Mouse (Mus musculus) liver, postnatal 0 days (tissue): Measurements from ENCODE around the gene Ankrd61. TPM values are rescaled to one million over a fixed set of nuclear protein-coding genes. Genes with fewer than 3 reads are reported as not detected.

ENCODE experiments used
- ATAC-seq: fragments of 200-750 bp; cut with Nextera tagmentation; 2 replicates; pipeline ENCODE4 v1.8.0; 2017; ENCODE audit warnings: mild to moderate bottlenecking, moderate library complexity
- DNase-seq: peaks from one replicate; pipeline ENCODE4 v3.0.0-alpha.2; 2016
- H3K27ac ChIP-seq: fragments of 300-500 bp; sonication (generic); 2 replicates; pipeline ENCODE4 v1.5.1; 2014; ENCODE audit warnings: antibody characterized with exemption, moderate library complexity, mild to moderate bottlenecking, low read depth
- H3K27me3 ChIP-seq: fragments of 300-500 bp; sonication (generic); 2 replicates; pipeline ENCODE4 v1.6.1; 2014; ENCODE audit warnings: low read length, control low read depth, mixed read lengths; ENCODE audit not compliant: insufficient read depth
- H3K36me3 ChIP-seq: fragments of 300-500 bp; sonication (generic); replicated peaks from 2 replicates; pipeline ENCODE4 v1.6.1; 2014; ENCODE audit warnings: mild to moderate bottlenecking, control low read depth, low read length, moderate library complexity, mixed read lengths; ENCODE audit not compliant: insufficient read depth
- H3K4me1 ChIP-seq: fragments of 300-500 bp; sonication (generic); 2 replicates; pipeline ENCODE4 v1.6.1; 2014; ENCODE audit warnings: antibody characterized with exemption, mild to moderate bottlenecking, control low read depth; ENCODE audit not compliant: insufficient read depth
- H3K4me2 ChIP-seq: fragments of 300-500 bp; sonication (generic); 2 replicates; pipeline ENCODE4 v1.6.1; 2014; ENCODE audit warnings: low read depth, mild to moderate bottlenecking, low read length, moderate library complexity, mixed read lengths
- H3K4me3 ChIP-seq: fragments of 300-500 bp; sonication (generic); 2 replicates; pipeline ENCODE4 v1.5.1; 2014; ENCODE audit warnings: low read depth, low read length
- H3K9ac ChIP-seq: fragments of 300-500 bp; sonication (generic); replicated peaks from 2 replicates; pipeline ENCODE4 v1.6.1; 2014; ENCODE audit warnings: mild to moderate bottlenecking, moderate library complexity
- H3K9me3 ChIP-seq: fragments of 300-500 bp; sonication (generic); 2 replicates; pipeline ENCODE4 v1.6.1; 2016; ENCODE audit warnings: mild to moderate bottlenecking, control low read depth, low read length, mixed read lengths
- CTCF ChIP-seq: sonication (generic); IDR thresholded peaks from 2 replicates; pipeline ENCODE4 v1.5.1; 2016; ENCODE audit warnings: antibody characterized with exemption, low read depth
- EP300 ChIP-seq: IDR thresholded peaks from 2 replicates; pipeline ENCODE4 v1.6.1; 2016; ENCODE audit warnings: antibody characterized with exemption, low read depth, mild to moderate bottlenecking
- WGBS: fragments of 180-500 bp; shearing (Covaris S2); extraction: QIAGEN DNeasy Blood & Tissue Kit; methylation state at CpG from one replicate; pipeline ENCODE4 v1.1.7; 2014; ENCODE audit not compliant: insufficient replicate concordance; 5-methylcytosine and 5-hydroxymethylcytosine counted together
- polyA plus RNA-seq: library from polyadenylated mRNA; unstranded; fragments of >200 nt; fragmentation: Nextera tagmentation; extraction: Ambion mirVana; gene quantifications from 2 replicates; pipeline ENCODE4 v1.2.1, GENCODE M21; 2015

Ankrd61 gene
- polyA plus RNA-seq, 1 experiment from 2014 or later, result not detected

- Histone ChIP-seq H3K27ac (no peak overlapping the region), H3K9me3 (no peaks in the 10 kb centered on the region), H3K27me3 (no peaks in the 10 kb centered on the region), H3K36me3 (peaks cover 78% of the 10 kb centered on the region), H3K4me1 (no peaks in the 10 kb centered on the region), H3K4me2 (no peak overlapping the region), H3K9ac (no peak overlapping the region), H3K4me3 (no peak overlapping the region)
- ATAC-seq (no peak), DNase-seq (no peak)
- TF ChIP-seq CTCF (no peak), EP300 (no peak)
- 72% methylated on average over 4 of the region's 4 CpGs for WGBS
Observed at GRCm38 (mm10) chr5:143874571-143874970, 22.9 kb downstream of the Ankrd61 start.

GRCm38 (mm10) chr5:143871547-143872169 lies 25.8 kb downstream of the Ankrd61 start:
- H3K36me3 ChIP-seq, result peaks cover 50% of the 10 kb centered on the region

More at GRCm38 (mm10) chr5:143871547-143872169, 25.8 kb downstream of the Ankrd61 start:
- no peak overlapping the region for H3K9ac ChIP-seq
- no peak for TF ChIP-seq EP300
- no peak for TF ChIP-seq CTCF
- 89% methylated on average over 11 of the region's 11 CpGs for WGBS
- no peaks in the 10 kb centered on the region for H3K27me3 ChIP-seq
- ATAC-seq (no peak), DNase-seq (no peak)
- H3K4me1 ChIP-seq, result no peaks in the 10 kb centered on the region
- H3K27ac ChIP-seq, result no peak overlapping the region
- H3K9me3 ChIP-seq, result no peaks in the 10 kb centered on the region
- H3K4me2 ChIP-seq, result no peak overlapping the region
- no peak overlapping the region for H3K4me3 ChIP-seq

Other genes starting within 250 kb of the Ankrd61 start
- 2.3 and 2.7 TPM in 2 replicates for gene Usp42, start 165.4 kb downstream of the Ankrd61 start, polyA plus RNA-seq
- 45.6 and 49.5 TPM in 2 replicates for gene Eif2ak1, start 79.9 kb downstream of the Ankrd61 start, polyA plus RNA-seq
- gene Aimp2, start 12.2 kb upstream of the Ankrd61 start, polyA plus RNA-seq, result 22.2 and 25.4 TPM in 2 replicates
- 5.6 and 6.6 TPM in 2 replicates for gene Pms2, start 12.3 kb upstream of the Ankrd61 start, polyA plus RNA-seq
- 0.19 TPM in 1 of 2 replicates, not detected in the other for gene Gm42421, start 30.5 kb upstream of the Ankrd61 start, polyA plus RNA-seq
- 0.19 and 0.23 TPM in 2 replicates for gene Rsph10b, start 35.4 kb upstream of the Ankrd61 start, polyA plus RNA-seq
- gene Ccz1, start 117.2 kb upstream of the Ankrd61 start, polyA plus RNA-seq, result 30.5 and 31.5 TPM in 2 replicates
- gene Ocm, start 129.0 kb upstream of the Ankrd61 start, polyA plus RNA-seq, result not detected in 2 replicates
- gene Lmtk2, start 202.8 kb upstream of the Ankrd61 start, polyA plus RNA-seq, result 1.1 and 1.2 TPM in 2 replicates